Mouse (Mus musculus) MEL (cell line): ENCODE data around the gene Abcc10. TPM values are rescaled to one million over a fixed set of nuclear protein-coding genes. Genes with fewer than 3 reads are reported as not detected.

Source experiments
- DNase-seq: peaks from one replicate; pipeline ENCODE4 v3.0.0; 2011; ENCODE audit warnings: low read depth, low spot score
- H3K27ac ChIP-seq: 2 replicates; pipeline ENCODE4 v1.5.1; 2012; ENCODE audit warnings: low read depth, mild to moderate bottlenecking, control low read depth, low read length, moderate library complexity; ENCODE audit not compliant: control insufficient read depth
- H3K27me3 ChIP-seq, 2 experiments: fragments of 150-350 bp in 1 of 2; sonication (generic) in 1 of 2; 2 replicates each; pipeline ENCODE4 v1.6.1; 2012; ENCODE audit warnings: low read length in 2 of 2, mild to moderate bottlenecking in 2 of 2, improper control_type of control experiment in 1 of 2, moderate library complexity in 1 of 2; ENCODE audit not compliant: insufficient read depth in 2 of 2, control insufficient read depth in 1 of 2
- H3K36me3 ChIP-seq, 2 experiments: 2 replicates each; pipeline ENCODE4 v1.6.1; 2012 to 2014; ENCODE audit warnings: low read length in 2 of 2, improper control_type of control experiment in 1 of 2, inconsistent platforms in 1 of 2, mild to moderate bottlenecking in 1 of 2; ENCODE audit not compliant: insufficient read depth in 2 of 2, control insufficient read depth in 1 of 2
- H3K4me1 ChIP-seq, 2 experiments: fragments of 150-350 bp in 1 of 2; sonication (generic) in 1 of 2; 2 replicates each; pipeline ENCODE4 v1.6.1; 2012; ENCODE audit warnings: low read length in 2 of 2, improper control_type of control experiment in 1 of 2, mild to moderate bottlenecking in 1 of 2; ENCODE audit not compliant: insufficient read depth in 2 of 2, control insufficient read depth in 1 of 2
- H3K4me3 ChIP-seq, 2 experiments: fragments of 150-350 bp in 1 of 2; sonication (generic) in 1 of 2; 2 replicates each; pipeline ENCODE4 v1.5.1; 2012; ENCODE audit warnings: low read depth in 2 of 2, low read length in 2 of 2, mild to moderate bottlenecking in 2 of 2, moderate library complexity in 2 of 2, control low read depth in 1 of 2, improper control_type of control experiment in 1 of 2; ENCODE audit not compliant: control insufficient read depth in 1 of 2, insufficient read depth in 1 of 2
- H3K79me2 ChIP-seq: 2 replicates; pipeline ENCODE4 v1.6.1; 2012; ENCODE audit warnings: mild to moderate bottlenecking, low read length, moderate library complexity; ENCODE audit not compliant: control insufficient read depth, poor library complexity, insufficient read depth
- H3K9ac ChIP-seq: 2 replicates; pipeline ENCODE4 v1.6.1; 2012; ENCODE audit warnings: low read depth, mild to moderate bottlenecking, control low read depth, low read length, moderate library complexity; ENCODE audit not compliant: control insufficient read depth, poor library complexity, severe bottlenecking
- H3K9me3 ChIP-seq: fragments of 150-350 bp; sonication (generic); replicated peaks from 2 replicates; pipeline ENCODE4 v1.6.1; 2012; ENCODE audit warnings: mild to moderate bottlenecking, low read length, improper control_type of control experiment, moderate library complexity; ENCODE audit not compliant: insufficient read depth
- BHLHE40 ChIP-seq: IDR thresholded peaks from 2 replicates; pipeline ENCODE4 v1.6.1; 2012; ENCODE audit warnings: low read depth, mild to moderate bottlenecking, inconsistent platforms, low read length, improper control_type of control experiment, borderline replicate concordance
- CHD1 ChIP-seq: IDR thresholded peaks from 2 replicates; pipeline ENCODE4 v1.6.1; 2012; ENCODE audit warnings: low read depth, mild to moderate bottlenecking, inconsistent platforms, low read length, improper control_type of control experiment
- E2F4 ChIP-seq: IDR thresholded peaks from 2 replicates; pipeline ENCODE4 v1.6.1; 2011; ENCODE audit warnings: low read depth, low read length, improper control_type of control experiment, borderline replicate concordance
- ELF1 ChIP-seq: IDR thresholded peaks from 2 replicates; pipeline ENCODE4 v1.6.1; 2014; ENCODE audit warnings: low read depth, mild to moderate bottlenecking, inconsistent platforms, low read length, improper control_type of control experiment, moderate library complexity
- EP300 ChIP-seq, 2 experiments: IDR thresholded peaks; 2 replicates each; pipeline ENCODE4 v1.6.1; 2011; ENCODE audit warnings: improper control_type of control experiment in 2 of 2, low read length in 2 of 2, low read depth in 1 of 2, mild to moderate bottlenecking in 1 of 2
- GATA1 ChIP-seq: IDR thresholded peaks from 2 replicates; pipeline ENCODE4 v1.6.1; 2011; ENCODE audit warnings: low read depth, low read length, improper control_type of control experiment
- MXI1 ChIP-seq: IDR thresholded peaks from 2 replicates; pipeline ENCODE4 v1.6.1; 2011; ENCODE audit warnings: mild to moderate bottlenecking, low read depth, low read length, improper control_type of control experiment
- MYC ChIP-seq: IDR thresholded peaks from 2 replicates; pipeline ENCODE4 v1.6.1; 2011; ENCODE audit warnings: low read depth, mild to moderate bottlenecking, low read length, improper control_type of control experiment, moderate library complexity
- NELFE ChIP-seq: IDR thresholded peaks from 2 replicates; pipeline ENCODE4 v1.6.1; 2011; ENCODE audit warnings: low read depth, low read length, improper control_type of control experiment
- POLR2AphosphoS2 ChIP-seq: IDR thresholded peaks from 2 replicates; pipeline ENCODE4 v1.6.1; 2011; ENCODE audit warnings: low read length, improper control_type of control experiment
- RAD21 ChIP-seq: IDR thresholded peaks from 2 replicates; pipeline ENCODE4 v1.6.1; 2011; ENCODE audit warnings: mild to moderate bottlenecking, low read depth, low read length, improper control_type of control experiment
- TAL1 ChIP-seq: IDR thresholded peaks from 2 replicates; pipeline ENCODE4 v1.6.1; 2012; ENCODE audit warnings: mild to moderate bottlenecking, inconsistent platforms, low read length, moderate library complexity, mixed read lengths
- polyA plus RNA-seq, 2 experiments: library from polyadenylated mRNA; stranded (reverse) in 1 of 2; unstranded in 1 of 2; fragments of >175 nt in 1 of 2; fragments of >200 nt in 1 of 2; gene quantifications; 2 replicates each; pipeline versions ENCODE4 v1.2.1 to v1.2.4; 2012; ENCODE audit warnings: low replicate concordance in 2 of 2, low read depth in 1 of 2; ENCODE audit not compliant: insufficient read length in 2 of 2, insufficient read depth in 1 of 2, missing spikeins in 1 of 2
- total RNA-seq: library from RNA; depleted of rRNA; stranded (reverse); fragments of 300-350 nt; gene quantifications from 2 replicates; pipeline ENCODE4 v1.2.3, GENCODE M21; 2012

The Abcc10 gene
- total and polyA plus RNA-seq, 3 experiments, result 4.0 to 6.2 TPM; not detected in 1

DNA sequence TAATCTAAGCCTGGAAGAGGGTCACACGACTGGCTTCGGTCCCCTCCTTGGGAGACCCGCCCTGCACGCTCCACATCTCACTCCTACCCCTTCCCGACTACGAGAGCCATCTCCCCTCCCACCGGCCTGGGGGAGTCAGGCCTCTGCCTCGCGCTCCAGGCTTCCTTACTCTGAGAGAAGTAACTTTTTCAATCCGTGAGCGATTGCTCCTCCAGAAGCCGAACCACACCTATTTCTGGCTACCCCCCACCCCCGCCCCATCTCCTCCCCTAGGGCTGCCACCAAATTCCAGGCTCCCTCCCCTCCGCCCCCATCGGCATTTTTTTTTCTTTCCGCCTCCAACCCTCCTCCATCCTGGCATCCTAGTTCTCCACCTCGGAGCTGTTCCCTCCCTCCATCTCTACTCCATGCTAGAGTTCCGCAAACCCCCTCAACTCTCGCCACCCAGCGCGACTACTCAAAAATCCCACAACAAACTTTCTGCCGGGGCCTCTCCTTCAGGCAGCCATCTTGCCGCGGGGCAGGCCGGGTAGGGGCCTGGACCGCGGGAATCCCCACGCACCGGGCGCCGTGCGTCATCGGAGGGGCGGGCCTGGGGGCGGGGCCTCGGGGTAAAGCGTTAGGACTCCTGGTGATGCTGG is 45.5 kb downstream of the Abcc10 start, which contains the start of gene Tjap1 (continued):
- TF ChIP-seq EP300 (IDR thresholded peaks at IDR 0.05; ENCODE audit: low read depth in 1 of 2, low read length in 2 of 2) (no peak), BHLHE40 (no peak), RAD21 (no peak)

DNA sequence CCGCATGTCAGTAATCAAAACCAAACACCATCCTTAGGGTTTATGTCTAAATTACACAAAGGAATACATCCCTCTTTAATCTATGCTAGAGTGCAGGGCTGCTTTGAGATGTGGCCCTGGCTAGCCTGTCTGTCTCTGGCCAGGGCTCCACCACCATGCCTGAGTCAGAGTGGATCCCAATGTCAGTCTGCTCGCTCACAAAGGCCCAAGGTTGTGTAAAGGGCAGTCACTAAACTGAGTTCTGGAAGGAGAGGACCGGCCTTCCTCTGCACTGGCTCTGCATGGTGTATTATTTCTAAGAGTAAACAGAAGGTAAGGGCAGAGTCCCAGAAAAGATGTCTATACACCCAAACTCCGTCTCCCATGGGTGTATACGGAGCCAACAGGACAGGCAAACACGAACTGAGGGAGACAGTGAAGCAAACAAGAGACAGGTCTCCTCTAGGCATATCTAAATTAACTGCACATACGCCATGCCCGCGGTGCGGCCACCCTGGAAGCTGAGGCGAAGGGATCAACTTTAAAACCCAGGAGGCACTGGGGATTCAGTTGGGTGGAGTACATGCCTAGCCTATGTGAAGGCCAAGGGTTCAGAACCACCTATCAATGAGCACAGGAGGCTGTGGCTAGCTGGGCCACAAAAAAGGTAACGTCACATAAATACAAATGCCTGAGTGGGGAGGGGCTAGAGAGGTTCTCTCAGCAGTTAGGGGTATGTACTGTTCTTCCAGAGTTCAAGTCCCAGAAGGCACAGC is 50.0 kb downstream of the Abcc10 start:
- Histone ChIP-seq H3K27ac (no peak overlapping the region), H3K9me3 (no peaks in the 10 kb centered on the region), H3K79me2 (peaks cover 23% of the 10 kb centered on the region), H3K4me1 (peaks cover 0 to 10% of the 10 kb centered on the region in 2 experiments; a peak in 3 of 4 replicates), H3K27me3 (no peaks in the 10 kb centered on the region), H3K9ac (no peak overlapping the region), H3K4me3 (no peak overlapping the region), H3K36me3 (peaks cover 4 to 9% of the 10 kb centered on the region in 2 experiments)
- no peak for TF ChIP-seq E2F4
- TF ChIP-seq TAL1, result no peak
- no peak for TF ChIP-seq MXI1
- TF ChIP-seq ELF1, result no peak
- TF ChIP-seq MYC, result no peak
- no peak for TF ChIP-seq NELFE
- no peak for TF ChIP-seq GATA1
- TF ChIP-seq CHD1, result no peak
- no peak for TF ChIP-seq POLR2AphosphoS2
- DNase-seq, result no peak

DNA sequence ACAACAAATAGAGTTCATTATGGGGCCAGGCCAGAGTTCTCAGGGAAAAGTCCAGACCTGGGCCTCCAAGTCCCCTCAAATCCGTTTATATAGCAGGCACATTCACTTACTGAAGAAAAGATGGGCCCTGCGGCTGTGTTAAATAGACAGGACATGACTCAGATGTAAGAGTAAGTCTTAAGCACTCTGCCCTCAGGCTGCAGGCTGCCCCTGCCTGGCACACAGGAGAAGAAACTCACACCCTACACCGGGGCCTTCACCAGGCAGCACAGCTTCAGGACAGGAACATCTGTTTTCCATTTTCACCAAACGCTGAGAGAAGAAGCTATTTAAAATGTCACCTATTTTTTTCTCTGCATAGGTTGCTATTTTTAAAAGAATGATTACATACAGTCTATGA is 50.6 kb downstream of the Abcc10 start:
- Histone ChIP-seq H3K27me3 (no peaks in the 10 kb centered on the region), H3K36me3 (peaks cover 4 to 9% of the 10 kb centered on the region in 2 experiments), H3K79me2 (peaks cover 22% of the 10 kb centered on the region), H3K9me3 (no peaks in the 10 kb centered on the region), H3K4me3 (no peak overlapping the region), H3K27ac (no peak overlapping the region), H3K4me1 (peaks cover 0 to 9% of the 10 kb centered on the region in 2 experiments; a peak in 2 of 4 replicates), H3K9ac (no peak overlapping the region)
- TF ChIP-seq MXI1, result no peak
- no peak for DNase-seq
